In genomic region chr6:24956586-24956973, GRCm38 (mm10) we compare ENCODE assay signal across 10 mouse cellular contexts. TPM values are rescaled to one million over a fixed set of nuclear protein-coding genes. Genes with fewer than 3 reads are reported as not detected.
A peak's percentile ranks its signal among the peaks of the same experiment; 100 is the strongest.
DNase-seq lines count a peak whose midpoint lies in the region; ATAC-seq and TF ChIP-seq lines count a peak whose summit lies in the region.
"Had no signal": no experiment of that assay in that cellular context is flagged by ENCODE, and none has a peak within 500 bp of the region (broad histone marks: within the 10 kb centered on the region; RNA-seq: fewer than 3 reads in every experiment).

No protein-coding gene starts in this region.

- H3K27me3 ChIP-seq in heart, embryonic 10.5 days (ENCODE audit: insufficient read depth, poor library complexity, severe bottlenecking) = peaks cover 15% of the 10 kb centered on the region
- H3K27me3 ChIP-seq in E14TG2a.4 (ENCODE audit: insufficient read depth, low read length) = peaks cover 28% of the 10 kb centered on the region
- H3K27me3 ChIP-seq in forebrain, embryonic 16.5 days (replicated peaks; ENCODE audit: control insufficient read depth, insufficient read depth, low read length) = no peaks in the 10 kb centered on the region
- peaks cover 32% of the 10 kb centered on the region for H3K27me3 ChIP-seq in liver, embryonic 13.5 days

- H3K36me3 ChIP-seq in heart, embryonic 10.5 days = no peaks in the 10 kb centered on the region
- H3K36me3 ChIP-seq in E14TG2a.4 (ENCODE audit: insufficient read depth, low read length) = no peaks in the 10 kb centered on the region
- H3K36me3 ChIP-seq in forebrain, embryonic 16.5 days (ENCODE audit: control insufficient read depth, insufficient read depth) = no peaks in the 10 kb centered on the region
- H3K36me3 ChIP-seq in liver, embryonic 13.5 days = no peaks in the 10 kb centered on the region

- no peak for ATAC-seq in forebrain, embryonic 16.5 days
- ATAC-seq in liver, embryonic 13.5 days (ENCODE audit: low read depth) = 0 out of 2 replicates have a peak, but pooled peaks have one; percentile 23

- WGBS in heart, embryonic 10.5 days = 2% methylated on average over 2 of the region's 5 CpGs
- no CpG with 5 or more reads among the region's 5 CpGs for WGBS in forebrain, embryonic 16.5 days
- WGBS in liver, embryonic 13.5 days (ENCODE audit: insufficient replicate concordance) = 23% methylated on average over 5 of the region's 5 CpGs

- H3K4me3 ChIP-seq in heart, embryonic 10.5 days = peak overlapping the region; percentile 75
- peak overlapping the region; percentile 88; the same call in 1 of the 2 replicates for H3K4me3 ChIP-seq in E14TG2a.4 (replicated peaks; ENCODE audit: low read length)
- peak overlapping the region; percentile 55 for H3K4me3 ChIP-seq in forebrain, embryonic 16.5 days (replicated peaks; ENCODE audit: low read length)
- H3K4me3 ChIP-seq in liver, embryonic 13.5 days (replicated peaks) = no peak overlapping the region
- H3K4me3 ChIP-seq: myocyte had no signal

- no peak for DNase-seq in heart, embryonic 10.5 days (ENCODE audit: low spot score)
- no peak for DNase-seq in heart, postnatal 36 days
- no peak for DNase-seq in liver, embryonic 13.5 days
- DNase-seq in embryo, embryonic 11 days = no peak
- no peak for DNase-seq in right cerebral cortex, adult 2 months (ENCODE audit: low spot score in 2 of 2)
- DNase-seq in ovary, postnatal 36 days (ENCODE audit: low spot score) = no peak

- peaks cover 17% of the 10 kb centered on the region for H3K4me1 ChIP-seq in heart, embryonic 10.5 days
- peaks cover 9% of the 10 kb centered on the region for H3K4me1 ChIP-seq in E14TG2a.4 (replicated peaks; ENCODE audit: low read depth, low read length)
- peaks cover 4% of the 10 kb centered on the region for H3K4me1 ChIP-seq in forebrain, embryonic 16.5 days (replicated peaks; ENCODE audit: control insufficient read depth, insufficient read depth, low read length)
- peaks cover 7% of the 10 kb centered on the region; the same call in 1 of the 2 replicates for H3K4me1 ChIP-seq in liver, embryonic 13.5 days (replicated peaks)

- TF ChIP-seq CTCF in E14TG2a.4 (conservative IDR thresholded peaks at IDR 0.05; ENCODE audit: low read length) = no peak

- H3K4me2 ChIP-seq in forebrain, embryonic 16.5 days (ENCODE audit: low read length) = peak overlapping the region; percentile 96
- H3K4me2 ChIP-seq in liver, embryonic 13.5 days = peak overlapping the region; percentile 72; the same call in 1 of the 2 replicates

- no peaks in the 10 kb centered on the region for H3K9me3 ChIP-seq in heart, embryonic 10.5 days
- no peaks in the 10 kb centered on the region for H3K9me3 ChIP-seq in E14TG2a.4 (ENCODE audit: low read length)
- no peaks in the 10 kb centered on the region for H3K9me3 ChIP-seq in forebrain, embryonic 16.5 days (ENCODE audit: control insufficient read depth, low read length)
- H3K9me3 ChIP-seq in liver, embryonic 13.5 days (replicated peaks) = no peaks in the 10 kb centered on the region

- peak overlapping the region; percentile 91 for H3K9ac ChIP-seq in forebrain, embryonic 16.5 days (replicated peaks; ENCODE audit: low read depth, low read length)
- H3K9ac ChIP-seq in liver, embryonic 13.5 days = no peak overlapping the region

- no peak overlapping the region for H3K27ac ChIP-seq in heart, embryonic 10.5 days
- peak overlapping the region; percentile 82 for H3K27ac ChIP-seq in forebrain, embryonic 16.5 days (ENCODE audit: low read length)
- H3K27ac ChIP-seq in liver, embryonic 13.5 days = no peak overlapping the region

- intact Hi-C loops in heart, postnatal 36 days (cut with DNase I) = no loop called here

RNA-seq across cellular contexts. Expression of gene Tmem229a, which starts 0.5 kb away (rescaled TPM):
- 0.14 and 0.21 TPM in 2 replicates for polyA plus RNA-seq in heart, embryonic 10.5 days (2016; fragmentation: Nextera tagmentation; extraction: Ambion mirVana)
- under 1 TPM in 1 of 2 experiments, not detected in 1; 0.06 TPM for total RNA-seq in heart, postnatal 36 days (2021)
- polyA plus RNA-seq in forebrain, embryonic 16.5 days (2015; fragmentation: Nextera tagmentation; extraction: Ambion mirVana) = 1.6 and 2.2 TPM in 2 replicates
- 0.02 and 0.09 TPM in 2 replicates for polyA plus RNA-seq in liver, embryonic 13.5 days (2015; fragmentation: Nextera tagmentation; extraction: Ambion mirVana)
- polyA plus RNA-seq: C2C12, myocyte had no signal
